Mouse (Mus musculus) heart, postnatal 25 days (tissue): ENCODE measurements around the gene Enpp1. TPM values are rescaled to one million over a fixed set of nuclear protein-coding genes. Genes with fewer than 3 reads are reported as not detected.

Experiments used
- DNase-seq: peaks from one replicate; pipeline ENCODE4 v3.0.0; 2022; ENCODE audit warnings: low spot score
- intact Hi-C: fragments of 180-260 bp; cut with DNase I; formaldehyde crosslinking; loops from one replicate; pipeline ENCODE4 v1.15.1; 2025
- total RNA-seq, 2 experiments: library from RNA; stranded (reverse); gene quantifications; 2 replicates each; pipeline ENCODE4 v1.2.3; 2021

Enpp1 gene
- total RNA-seq, result 1 to 10 TPM; 6.3 to 6.5 TPM

DNA sequence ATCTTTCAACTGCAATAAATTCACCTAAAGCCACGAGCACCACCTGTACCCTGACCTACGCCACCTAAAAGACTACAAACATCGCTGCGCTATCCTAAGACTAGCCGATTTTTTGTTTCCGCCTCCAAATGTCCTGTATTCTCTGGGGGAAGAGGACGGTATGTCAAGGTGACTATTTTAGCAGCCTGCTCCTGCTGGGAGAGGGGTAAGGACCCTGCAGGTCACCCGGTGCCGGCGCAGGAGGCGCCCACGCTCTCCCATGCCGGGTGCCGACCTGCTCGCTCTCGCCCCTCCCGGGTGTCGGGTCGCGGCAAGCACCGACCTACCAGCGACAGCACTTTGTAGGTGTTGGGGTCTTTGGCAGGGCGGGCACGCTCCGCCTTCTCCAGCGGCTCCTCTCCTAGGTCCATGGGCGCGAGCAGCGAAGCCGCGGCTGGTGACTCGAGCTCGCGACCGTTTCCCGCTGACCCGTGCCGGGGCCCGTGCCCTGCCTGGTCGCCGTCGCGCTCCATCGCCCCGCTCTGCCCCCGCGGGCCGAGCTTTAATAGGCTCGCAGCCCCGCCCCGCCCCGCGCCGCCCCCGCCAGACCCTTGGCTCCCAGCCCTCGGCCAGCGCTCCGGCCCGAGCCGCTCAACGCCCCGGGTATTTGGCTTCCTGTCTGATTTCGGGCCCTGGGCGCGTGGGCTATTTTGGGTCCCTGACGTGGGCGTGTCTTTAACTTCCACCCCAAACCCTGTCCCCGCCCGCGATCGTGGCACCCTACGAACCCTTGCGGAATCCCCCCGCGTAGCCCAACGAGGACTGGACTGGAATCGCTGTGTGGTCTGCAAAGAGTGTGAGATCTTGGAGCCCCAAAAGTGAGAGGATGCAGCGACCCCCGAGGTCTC, at the start of gene Enpp1:
Gene Enpp1, minus strand, starts transcription at position 680 of the 887 bp plus-strand sequence.
- intact Hi-C loops, result loop anchor here (5.0 kb wide), 1 partner anchor 156 kb away; the partner anchor contains the start of gene Med23
- peak; percentile 39 for DNase-seq

DNA sequence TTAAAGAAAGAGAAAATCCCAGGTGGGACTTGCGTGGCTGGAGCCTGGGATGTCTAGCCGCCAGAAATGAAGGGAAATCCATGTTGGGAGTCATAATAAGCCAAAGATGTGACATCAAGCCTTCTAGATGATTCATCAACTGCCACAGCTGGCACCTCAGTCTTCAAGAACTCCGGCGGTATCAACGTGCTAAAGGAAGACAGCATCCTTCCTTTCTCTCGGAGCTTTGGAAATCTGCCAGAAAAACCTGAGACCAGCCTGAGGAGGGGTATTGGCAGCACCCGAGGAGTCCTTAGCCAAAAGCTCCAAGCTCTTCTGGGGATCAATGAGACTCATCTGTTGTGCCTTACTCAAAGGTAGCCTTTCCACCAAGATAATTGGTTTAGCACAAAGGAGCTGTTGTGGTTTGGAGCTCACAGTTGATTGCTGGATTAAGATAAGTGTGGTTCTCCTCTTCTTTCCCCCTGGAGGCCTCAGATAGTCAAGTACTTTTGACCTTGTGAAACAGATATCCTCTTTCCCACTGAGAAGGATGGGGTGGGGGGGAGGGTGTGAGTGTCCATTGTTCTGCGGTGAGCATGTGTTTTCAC, 46.5 kb upstream of the Enpp1 start:
- no peak for DNase-seq
- intact Hi-C loops, result no loop called here

DNA sequence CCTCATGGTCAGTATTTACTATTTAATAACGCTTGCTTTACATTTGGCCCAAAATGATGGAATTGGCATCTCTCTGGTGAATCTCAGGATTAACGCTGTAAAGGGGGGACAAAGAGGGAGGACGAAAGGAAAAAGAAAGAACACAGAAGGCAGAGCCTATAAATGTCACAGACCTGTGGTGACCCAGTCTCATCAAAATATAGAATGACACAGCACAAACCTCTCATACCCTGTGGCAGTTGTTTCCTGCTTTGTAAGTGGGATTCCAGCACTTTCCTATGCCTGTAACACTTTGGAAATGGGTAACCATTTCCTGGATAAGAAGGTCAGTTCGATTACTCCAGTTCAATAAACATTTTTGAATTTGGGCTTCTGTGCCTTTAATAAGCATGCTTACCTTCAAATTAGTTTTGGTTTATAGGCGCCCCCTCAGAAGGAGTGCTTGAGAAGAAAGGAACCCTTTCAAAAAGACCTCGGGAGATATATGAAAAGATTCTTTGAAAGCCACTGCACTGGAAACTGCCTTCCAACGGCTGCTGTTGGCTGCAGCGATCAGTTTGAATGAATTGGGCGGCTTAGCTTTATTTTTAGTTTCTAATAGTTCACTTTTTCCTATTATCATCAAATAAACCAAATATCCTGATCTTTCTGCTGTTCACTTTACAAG, 43.0 kb upstream of the Enpp1 start:
- intact Hi-C loops, result no loop called here
- DNase-seq, result no peak

DNA sequence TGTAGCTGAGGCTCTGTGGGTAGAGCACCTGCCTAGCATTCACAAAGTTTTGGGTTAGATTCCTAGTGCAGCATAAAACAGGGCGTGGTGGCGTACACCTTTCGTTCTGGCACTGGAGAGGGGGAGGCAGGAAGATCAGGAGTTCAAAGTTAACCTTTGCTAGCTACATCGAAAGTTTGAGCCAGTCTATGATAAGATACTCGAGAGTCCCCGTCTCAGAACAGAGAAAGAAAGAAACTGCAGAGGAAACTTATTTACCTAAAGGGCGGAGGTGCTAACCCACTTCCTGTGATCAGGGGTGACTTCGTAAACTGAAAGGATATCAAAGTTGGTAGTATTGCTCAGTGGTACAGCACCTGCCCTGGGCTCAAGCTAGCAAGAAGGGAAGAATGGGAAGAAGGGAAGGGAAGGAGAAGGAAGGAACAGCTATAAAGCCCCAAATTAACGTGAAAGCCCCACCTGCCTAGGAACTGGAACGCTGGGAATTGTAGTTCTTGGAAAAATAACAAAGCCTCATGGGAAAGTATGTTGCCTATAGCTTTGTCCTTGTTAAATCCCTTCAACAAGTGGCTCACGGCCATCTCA, 42.4 kb upstream of the Enpp1 start:
- DNase-seq, result no peak
- intact Hi-C loops, result no loop called here

DNA sequence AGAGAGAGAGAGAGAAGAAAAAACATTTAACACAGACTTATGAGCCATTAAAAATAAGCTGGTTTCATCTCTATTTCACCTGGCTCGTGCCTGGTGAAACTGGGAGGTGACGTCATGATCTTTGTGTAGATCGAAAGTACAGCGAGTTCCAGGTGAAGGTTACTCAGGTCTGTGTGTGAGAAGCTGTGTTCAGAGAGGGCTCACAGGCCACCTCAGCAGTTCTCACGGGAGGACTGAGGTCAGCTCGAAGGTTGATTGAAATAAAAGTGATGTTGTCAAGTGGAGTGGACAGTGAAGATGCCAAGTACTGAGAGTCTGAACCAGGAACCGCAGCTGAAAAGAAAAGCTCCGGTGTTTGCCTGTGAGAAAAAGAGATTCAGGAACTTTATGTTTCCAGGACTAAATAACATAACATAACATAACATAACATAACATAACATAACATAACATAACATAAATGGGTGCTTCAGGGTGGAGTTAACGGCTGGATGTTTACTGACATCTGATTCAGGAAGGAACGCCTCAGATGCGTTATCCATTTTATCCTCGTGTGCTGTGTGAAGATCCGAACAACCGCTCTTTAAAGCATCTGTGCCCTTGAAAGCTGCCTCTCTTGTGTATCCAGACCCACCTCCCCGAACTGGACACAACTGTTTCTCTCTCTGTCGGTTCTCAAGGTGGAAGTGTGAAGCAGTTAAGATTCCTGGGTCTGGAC, 41.7 kb upstream of the Enpp1 start:
- no peak for DNase-seq
- intact Hi-C loops, result no loop called here

DNA sequence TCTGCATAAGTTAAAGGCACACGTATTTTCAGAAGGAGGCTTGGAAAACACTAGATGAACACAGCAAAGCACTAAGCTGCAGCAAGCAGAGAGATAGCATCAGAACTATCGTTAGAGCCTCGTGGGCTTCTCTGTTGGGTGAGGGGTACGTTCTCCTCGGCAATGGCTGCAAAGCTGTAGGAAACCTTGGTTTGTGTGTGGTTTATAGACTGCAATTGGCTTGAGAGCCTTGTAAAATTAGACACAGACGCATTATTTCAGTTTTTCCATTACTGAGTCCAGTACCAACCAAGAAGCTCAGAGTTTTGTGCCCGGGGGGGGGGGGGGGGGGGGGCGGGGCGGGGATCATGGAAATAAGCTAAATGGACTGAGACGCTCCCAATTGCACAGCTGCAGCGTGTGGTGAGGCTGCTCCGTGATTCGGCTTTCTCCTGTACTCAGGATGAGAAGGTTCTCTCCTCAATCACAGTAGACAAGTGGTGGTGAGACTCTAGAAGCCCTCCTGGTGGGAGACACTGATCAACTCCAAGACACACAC, 31.1 kb upstream of the Enpp1 start:
- DNase-seq, result no peak
- intact Hi-C loops, result no loop called here

DNA sequence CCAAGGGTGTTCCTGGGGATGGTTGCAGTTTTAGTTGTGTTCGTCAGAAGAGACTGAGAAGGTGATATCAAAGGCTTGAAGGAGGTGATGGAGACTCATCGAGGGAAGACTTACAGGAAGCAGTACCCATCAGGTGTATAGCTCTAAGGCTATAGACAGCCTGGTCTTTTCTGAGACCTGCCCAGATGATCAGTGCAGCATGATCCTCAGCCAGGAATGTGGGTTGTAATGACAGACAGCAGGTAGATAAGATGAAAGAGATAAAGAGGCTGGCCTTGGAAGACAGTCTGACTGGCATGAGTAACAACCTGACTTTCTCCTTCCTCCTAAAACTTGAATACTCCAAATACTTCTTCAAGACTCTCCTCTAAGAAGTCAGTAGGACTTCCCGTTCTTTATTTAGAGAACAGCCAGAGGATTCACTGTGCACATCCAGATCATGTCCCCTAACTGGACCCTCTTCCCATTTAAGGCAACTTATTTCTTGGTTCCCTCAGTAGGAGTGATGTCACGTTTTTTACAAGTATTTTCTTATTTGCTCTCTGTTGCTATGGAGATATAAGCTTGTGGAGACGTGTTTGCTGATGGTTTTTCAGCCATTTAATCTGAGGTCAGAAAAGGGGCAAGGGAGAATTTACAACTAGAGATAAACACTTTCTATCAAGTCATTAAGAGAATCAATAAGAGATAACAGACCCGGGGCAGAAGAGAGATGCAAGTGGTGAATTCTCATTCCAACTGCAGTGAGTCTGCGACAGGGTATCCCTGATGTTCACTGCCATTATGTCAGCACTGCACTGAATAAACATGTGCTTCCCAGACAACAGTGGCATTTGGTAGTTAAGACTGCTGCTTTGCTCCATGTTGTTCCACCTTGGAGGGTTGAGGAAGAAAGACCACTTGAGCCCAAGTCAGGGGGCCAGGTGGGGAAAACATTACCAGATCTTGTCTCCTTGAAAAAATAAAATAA, 29.6 kb upstream of the Enpp1 start:
- intact Hi-C loops, result no loop called here
- no peak for DNase-seq

DNA sequence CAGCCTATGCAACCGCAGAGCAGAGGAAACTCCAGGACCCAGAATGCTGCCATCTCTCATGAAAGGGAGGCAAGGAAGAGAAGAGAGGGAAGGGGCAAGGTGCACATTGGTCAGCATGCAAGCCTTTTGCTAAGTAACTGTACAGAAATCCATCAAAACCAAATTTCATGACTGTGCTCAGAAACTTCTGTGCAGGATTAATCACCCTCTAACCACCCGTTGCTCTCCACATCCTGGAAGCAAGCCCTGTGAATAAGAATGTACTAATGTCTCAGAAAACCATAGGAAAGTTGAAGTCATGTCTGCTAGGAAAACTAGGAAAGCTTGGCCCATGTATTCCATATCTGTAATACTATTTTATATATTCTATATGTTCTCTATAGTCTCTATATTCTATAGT, 27.2 kb upstream of the Enpp1 start:
- DNase-seq, result no peak
- intact Hi-C loops, result no loop called here

DNA sequence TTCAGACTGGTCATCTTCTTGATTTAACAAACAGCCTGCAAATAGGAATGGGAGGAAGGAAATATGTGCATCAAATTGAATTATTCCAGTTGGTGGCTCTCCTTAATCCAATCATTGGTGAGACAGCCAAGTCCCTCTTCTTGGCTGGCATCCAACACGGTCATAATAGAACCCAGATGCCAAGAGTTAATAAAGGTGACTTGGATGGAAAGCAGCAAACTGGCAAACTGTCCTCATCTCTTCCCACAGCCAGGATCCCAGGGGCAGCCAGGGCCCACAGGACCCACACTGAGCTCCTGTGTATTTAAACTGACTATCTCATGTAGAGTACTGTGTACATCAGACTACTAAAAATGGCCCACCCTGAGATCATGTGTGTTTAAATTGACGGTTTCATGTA, 26.5 kb upstream of the Enpp1 start:
- DNase-seq, result no peak
- intact Hi-C loops, result no loop called here

DNA sequence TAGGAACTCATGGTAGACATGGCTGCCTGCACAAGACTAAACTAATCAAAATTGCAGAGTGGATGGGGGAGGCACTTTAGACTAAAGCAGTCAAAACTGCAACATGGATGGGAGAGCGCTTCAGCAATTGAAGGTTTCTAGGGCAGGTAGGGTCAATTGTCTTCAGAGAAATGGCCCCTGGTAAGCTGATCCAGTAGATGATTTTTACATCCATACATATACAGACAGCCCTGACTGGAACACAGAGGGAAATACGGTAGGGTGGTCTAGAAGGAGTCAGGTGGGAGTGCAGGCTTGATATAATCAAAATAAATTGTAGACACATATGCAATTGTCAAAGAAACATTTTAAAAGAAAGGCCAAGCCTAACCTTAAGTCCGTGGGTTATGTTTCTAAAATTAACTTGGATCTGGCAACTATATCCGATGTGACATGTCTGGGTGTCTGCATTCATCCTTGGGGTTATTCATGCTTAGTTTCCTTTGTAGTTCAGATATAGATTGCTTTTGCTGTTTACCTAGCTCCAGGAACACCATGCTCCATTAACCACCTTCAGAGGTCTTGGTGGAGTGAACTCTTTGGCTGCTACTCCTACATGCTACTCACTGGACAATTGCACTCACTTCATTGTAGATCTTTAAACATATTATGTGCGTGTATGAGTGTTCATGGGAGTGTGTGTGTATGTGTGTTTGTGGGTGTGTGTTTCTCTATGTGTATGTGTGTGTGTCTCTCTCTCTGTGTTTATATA, 23.2 kb upstream of the Enpp1 start:
- intact Hi-C loops, result no loop called here

DNA sequence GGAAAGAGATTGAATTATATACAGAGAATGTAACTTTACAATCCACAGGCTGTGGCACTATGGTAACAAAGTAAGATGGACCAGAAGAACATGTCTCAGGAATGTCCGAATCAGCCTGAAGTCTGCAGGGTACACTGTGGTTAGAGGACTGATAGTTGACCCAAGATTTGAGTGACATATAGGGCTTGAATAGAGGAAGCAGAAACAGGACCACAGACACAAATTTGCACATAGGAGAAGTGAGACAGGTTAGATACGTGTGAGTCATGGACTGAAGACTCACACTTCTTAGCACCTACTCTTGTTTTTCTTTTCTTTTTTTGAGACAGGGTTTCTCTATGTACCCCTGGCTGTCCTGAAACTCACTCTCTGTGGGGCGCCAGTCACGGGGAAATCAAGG, 15.5 kb upstream of the Enpp1 start:
- DNase-seq, result no peak
- intact Hi-C loops, result no loop called here

More for the DNA sequence above, 23.2 kb upstream of the Enpp1 start:
- DNase-seq, result no peak

DNA sequence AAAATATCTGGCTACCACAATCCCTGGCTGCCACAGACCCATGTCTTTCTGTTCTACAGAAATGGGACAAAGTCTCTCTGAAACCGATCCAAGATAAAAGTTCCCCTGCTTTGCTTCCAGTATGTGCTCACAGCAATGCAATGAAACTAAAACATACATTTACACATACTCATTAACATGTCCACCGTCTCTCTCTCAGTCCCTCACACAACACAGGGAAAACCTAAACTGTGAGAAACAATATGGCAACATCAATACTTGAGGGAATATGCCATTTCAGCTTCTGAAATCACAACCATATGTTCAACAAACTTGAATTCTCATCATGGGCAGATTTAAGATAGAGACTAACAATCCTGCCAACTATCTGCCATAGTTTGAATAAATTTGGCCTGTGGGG, 13.2 kb upstream of the Enpp1 start:
- intact Hi-C loops, result no loop called here
- no peak for DNase-seq

DNA sequence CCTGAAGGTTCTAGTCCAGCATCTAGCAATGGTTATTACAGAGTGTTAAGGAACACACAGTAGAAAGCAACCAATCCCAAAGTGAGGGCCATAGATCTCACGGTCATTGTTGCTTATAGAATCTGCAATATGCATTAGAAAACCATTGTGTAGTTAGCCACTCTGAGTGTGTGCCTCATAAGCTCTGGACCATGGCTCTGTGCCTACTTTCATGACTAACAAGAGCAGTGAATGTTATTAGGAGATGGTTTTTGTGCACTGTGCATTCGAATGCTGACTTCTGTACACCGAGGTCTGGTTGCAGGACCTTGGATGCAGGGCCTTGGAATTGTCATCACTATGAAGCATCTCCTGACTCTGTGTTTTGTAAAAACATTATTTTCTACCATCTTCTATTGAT, 9.9 kb upstream of the Enpp1 start:
- intact Hi-C loops, result loop anchor here (5.0 kb wide), 1 partner anchor 95 kb away; no protein-coding TSS in a partner anchor
- no peak for DNase-seq

DNA sequence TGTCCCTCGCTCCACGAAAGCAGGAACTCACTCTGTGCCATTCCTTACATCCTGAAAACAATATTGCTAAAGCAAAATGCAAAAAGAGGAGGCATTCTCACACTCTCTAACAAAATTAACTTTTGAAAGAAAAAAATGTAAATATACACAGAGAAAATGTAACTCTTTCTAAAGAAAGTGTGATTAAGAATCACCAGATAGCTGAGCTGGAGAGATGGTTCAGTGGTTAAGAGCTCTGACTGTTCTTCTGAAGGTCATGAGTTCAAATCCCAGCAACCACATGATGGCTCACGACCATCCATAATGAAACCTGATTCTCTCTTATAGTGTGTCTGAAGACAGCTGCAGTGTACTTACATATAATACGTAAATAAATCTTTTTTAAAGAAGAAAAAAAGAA, 7.4 kb upstream of the Enpp1 start:
- no peak for DNase-seq
- intact Hi-C loops, result no loop called here

DNA sequence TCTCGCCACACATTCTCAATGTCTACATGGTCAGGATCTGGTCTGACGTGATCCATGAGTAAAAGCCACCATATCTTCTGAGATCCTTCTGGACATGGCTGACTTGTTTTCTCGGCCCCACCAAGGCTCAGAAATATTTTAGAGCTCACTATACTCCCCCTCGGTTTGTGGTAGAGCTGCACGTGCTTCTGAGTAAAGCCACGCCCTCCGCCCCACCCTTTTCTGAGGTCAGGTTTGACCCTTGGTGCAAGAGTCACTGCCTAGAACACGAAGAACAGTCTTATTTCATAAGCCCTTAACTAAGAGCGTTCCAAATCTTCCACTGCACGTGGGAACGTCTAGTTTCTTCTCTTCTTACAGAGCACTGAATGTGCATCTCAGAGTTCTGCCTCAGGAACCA, 6.8 kb upstream of the Enpp1 start:
- intact Hi-C loops, result no loop called here
- DNase-seq, result no peak

DNA sequence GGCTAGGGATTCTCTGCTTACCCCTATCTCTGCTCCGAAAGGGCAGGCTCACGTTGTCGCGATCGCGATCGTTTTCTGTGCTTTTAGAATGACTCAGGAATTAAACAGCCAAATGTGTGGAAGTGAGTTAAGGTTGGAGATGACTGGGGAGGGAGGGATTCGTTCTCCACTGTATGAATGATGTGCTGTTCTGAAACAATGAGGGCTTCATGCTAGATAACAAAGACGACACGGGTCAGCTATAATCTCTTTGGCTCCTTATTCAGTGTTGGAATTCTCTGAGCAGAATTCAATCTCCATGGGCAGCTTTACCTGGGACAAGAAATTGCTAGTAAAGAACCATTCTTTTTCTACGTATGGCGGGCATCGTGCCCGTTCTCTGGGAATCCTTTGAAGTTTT, 6.1 kb upstream of the Enpp1 start:
- DNase-seq, result no peak
- intact Hi-C loops, result no loop called here

DNA sequence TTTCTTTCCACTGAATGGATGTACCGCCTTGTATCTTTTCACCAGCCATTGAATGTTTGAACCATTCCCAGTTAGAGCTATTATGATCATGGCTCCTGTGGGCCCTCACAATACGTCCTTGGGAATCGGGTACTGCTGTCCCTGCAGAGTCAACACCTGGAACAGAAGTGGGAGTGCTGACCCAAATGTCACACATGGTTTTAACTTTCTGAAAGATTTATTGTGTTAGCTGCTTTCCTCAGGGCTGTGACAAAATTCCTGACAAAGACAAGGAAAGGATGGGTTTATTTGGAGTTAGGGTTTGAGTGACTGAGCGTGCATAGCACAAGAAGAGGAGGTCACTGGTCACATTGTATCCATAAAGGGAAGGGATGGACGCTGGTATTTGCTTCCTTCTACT, 4.3 kb upstream of the Enpp1 start:
- intact Hi-C loops, result no loop called here
- DNase-seq, result no peak

DNA sequence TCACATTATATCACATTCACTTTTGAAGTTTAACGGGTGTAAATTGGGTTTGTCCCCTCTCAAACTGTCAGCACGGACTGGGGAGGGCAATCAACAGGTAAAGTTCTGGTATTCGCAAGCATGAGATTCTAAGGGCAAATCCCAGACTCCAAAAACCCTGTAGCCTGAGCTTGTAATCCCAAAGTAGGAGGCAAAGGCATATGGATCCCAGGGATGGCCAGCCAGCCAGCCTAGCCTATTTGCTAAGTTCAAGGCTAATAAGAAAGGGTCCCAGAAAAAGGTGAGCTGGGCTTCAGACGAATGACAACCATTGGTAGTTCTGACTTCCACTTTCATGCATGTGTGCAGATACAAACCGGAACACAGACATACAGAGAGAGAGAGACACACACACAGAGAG, 942 bp upstream of the Enpp1 start:
- intact Hi-C loops, result loop anchor here (5.0 kb wide), 1 partner anchor 154 kb away; the partner anchor contains the start of gene Med23
- DNase-seq, result no peak
